Mouse (Mus musculus): ENCODE measurements around the gene Dmp1. TPM values are rescaled to one million over a fixed set of nuclear protein-coding genes. Genes with fewer than 3 reads are reported as not detected.

Gene Dmp1
- polyA plus RNA-seq, 1 experiment from 2014 or later, result 0.77 TPM

GRCm38 (mm10) chr5:104239674-104240378 lies 37.4 kb downstream of the Dmp1 start:
- Histone ChIP-seq H3K9me3 (ENCODE audit: control insufficient read depth, low read length) (no peaks in the 10 kb centered on the region), H3K27ac (ENCODE audit: low read depth, low read length) (no peak overlapping the region), H3K36me3 (ENCODE audit: control insufficient read depth, insufficient read depth, low read length) (no peaks in the 10 kb centered on the region), H3K4me1 (ENCODE audit: control insufficient read depth, insufficient read depth, low read length) (no peaks in the 10 kb centered on the region), H3K4me2 (ENCODE audit: low read depth) (no peak overlapping the region), H3K4me3 (ENCODE audit: low read depth, low read length) (no peak overlapping the region), H3K27me3 (ENCODE audit: control insufficient read depth, insufficient read depth, low read length) (no peaks in the 10 kb centered on the region), H3K9ac (ENCODE audit: low read length) (no peak overlapping the region)
- ATAC-seq (ENCODE audit: insufficient read depth, low FRiP score, low TSS enrichment), result no peak
- 88% methylated on average over 9 of the region's 9 CpGs for WGBS
- DNase-seq (ENCODE audit: low spot score), result no peak

- ATAC-seq (ENCODE audit: insufficient read depth, low FRiP score, low TSS enrichment) (no peak), DNase-seq (ENCODE audit: low spot score) (no peak)
- Histone ChIP-seq H3K4me2 (ENCODE audit: low read depth) (no peak overlapping the region), H3K27ac (ENCODE audit: low read depth, low read length) (no peak overlapping the region), H3K9me3 (ENCODE audit: control insufficient read depth, low read length) (no peaks in the 10 kb centered on the region), H3K4me3 (ENCODE audit: low read depth, low read length) (no peak overlapping the region), H3K27me3 (ENCODE audit: control insufficient read depth, insufficient read depth, low read length) (no peaks in the 10 kb centered on the region), H3K9ac (ENCODE audit: low read length) (no peak overlapping the region), H3K36me3 (ENCODE audit: control insufficient read depth, insufficient read depth, low read length) (no peaks in the 10 kb centered on the region), H3K4me1 (ENCODE audit: control insufficient read depth, insufficient read depth, low read length) (no peaks in the 10 kb centered on the region)
- 49% methylated on average over 2 of the region's 2 CpGs for WGBS
Measured at GRCm38 (mm10) chr5:104244261-104244660, 41.8 kb downstream of the Dmp1 start.

- Histone ChIP-seq H3K9ac (ENCODE audit: low read length) (no peak overlapping the region), H3K4me2 (ENCODE audit: low read depth) (no peak overlapping the region), H3K4me1 (ENCODE audit: control insufficient read depth, insufficient read depth, low read length) (no peaks in the 10 kb centered on the region), H3K36me3 (ENCODE audit: control insufficient read depth, insufficient read depth, low read length) (no peaks in the 10 kb centered on the region), H3K4me3 (ENCODE audit: low read depth, low read length) (no peak overlapping the region), H3K27ac (ENCODE audit: low read depth, low read length) (no peak overlapping the region), H3K27me3 (ENCODE audit: control insufficient read depth, insufficient read depth, low read length) (no peaks in the 10 kb centered on the region), H3K9me3 (ENCODE audit: control insufficient read depth, low read length) (no peaks in the 10 kb centered on the region)
- DNase-seq (ENCODE audit: low spot score) (no peak), ATAC-seq (ENCODE audit: insufficient read depth, low FRiP score, low TSS enrichment) (no peak)
- 82% methylated on average over 5 of the region's 5 CpGs for WGBS
Measured at GRCm38 (mm10) chr5:104251811-104252210, 49.4 kb downstream of the Dmp1 start.

GRCm38 (mm10) chr5:104256585-104256984 lies 54.2 kb downstream of the Dmp1 start:
- 56% methylated on average over 3 of the region's 3 CpGs for WGBS
- Histone ChIP-seq H3K36me3 (ENCODE audit: control insufficient read depth, insufficient read depth, low read length) (no peaks in the 10 kb centered on the region), H3K27ac (ENCODE audit: low read depth, low read length) (no peak overlapping the region), H3K4me2 (ENCODE audit: low read depth) (no peak overlapping the region), H3K9ac (ENCODE audit: low read length) (no peak overlapping the region), H3K4me3 (ENCODE audit: low read depth, low read length) (no peak overlapping the region), H3K27me3 (ENCODE audit: control insufficient read depth, insufficient read depth, low read length) (no peaks in the 10 kb centered on the region), H3K9me3 (ENCODE audit: control insufficient read depth, low read length) (no peaks in the 10 kb centered on the region), H3K4me1 (ENCODE audit: control insufficient read depth, insufficient read depth, low read length) (no peaks in the 10 kb centered on the region)
- ATAC-seq (ENCODE audit: insufficient read depth, low FRiP score, low TSS enrichment), result no peak
- no peak for DNase-seq (ENCODE audit: low spot score)

GRCm38 (mm10) chr5:104261908-104262461 lies 59.6 kb downstream of the Dmp1 start:
- no peaks in the 10 kb centered on the region for H3K9me3 ChIP-seq (ENCODE audit: control insufficient read depth, low read length)
- H3K4me2 ChIP-seq (ENCODE audit: low read depth), result no peak overlapping the region
- ATAC-seq (ENCODE audit: insufficient read depth, low FRiP score, low TSS enrichment) (no peak), DNase-seq (ENCODE audit: low spot score) (no peak)
- H3K4me3 ChIP-seq (ENCODE audit: low read depth, low read length), result no peak overlapping the region
- H3K9ac ChIP-seq (ENCODE audit: low read length), result no peak overlapping the region
- H3K27me3 ChIP-seq (ENCODE audit: control insufficient read depth, insufficient read depth, low read length), result no peaks in the 10 kb centered on the region
- H3K27ac ChIP-seq (ENCODE audit: low read depth, low read length), result no peak overlapping the region
- 80% methylated on average over 4 of the region's 4 CpGs for WGBS
- no peaks in the 10 kb centered on the region for H3K4me1 ChIP-seq (ENCODE audit: control insufficient read depth, insufficient read depth, low read length)
- H3K36me3 ChIP-seq (ENCODE audit: control insufficient read depth, insufficient read depth, low read length), result no peaks in the 10 kb centered on the region

- Histone ChIP-seq H3K4me3 (ENCODE audit: low read depth, low read length) (no peak overlapping the region), H3K4me2 (ENCODE audit: low read depth) (no peak overlapping the region), H3K36me3 (ENCODE audit: control insufficient read depth, insufficient read depth, low read length) (no peaks in the 10 kb centered on the region), H3K27me3 (ENCODE audit: control insufficient read depth, insufficient read depth, low read length) (no peaks in the 10 kb centered on the region), H3K9ac (ENCODE audit: low read length) (no peak overlapping the region), H3K9me3 (ENCODE audit: control insufficient read depth, low read length) (no peaks in the 10 kb centered on the region), H3K4me1 (ENCODE audit: control insufficient read depth, insufficient read depth, low read length) (no peaks in the 10 kb centered on the region), H3K27ac (ENCODE audit: low read depth, low read length) (no peak overlapping the region)
- ATAC-seq (ENCODE audit: insufficient read depth, low FRiP score, low TSS enrichment) (no peak), DNase-seq (ENCODE audit: low spot score) (no peak)
- WGBS, result 84% methylated on average over 13 of the region's 13 CpGs
Measured at GRCm38 (mm10) chr5:104263014-104263776, 60.8 kb downstream of the Dmp1 start.

Other genes starting within 250 kb of the Dmp1 start
- gene Hsd17b13, start 225.2 kb upstream of the Dmp1 start, polyA plus RNA-seq (2014; fragmentation: Nextera tagmentation; extraction: Ambion mirVana), result not detected in 2 replicates
- gene Hsd17b11, start 180.7 kb upstream of the Dmp1 start, polyA plus RNA-seq (2014; fragmentation: Nextera tagmentation; extraction: Ambion mirVana), result 0.99 and 1.5 TPM in 2 replicates
- gene Nudt9, start 156.3 kb upstream of the Dmp1 start, polyA plus RNA-seq (2014; fragmentation: Nextera tagmentation; extraction: Ambion mirVana), result 76.3 and 78.2 TPM in 2 replicates
- gene Gm17660, start 125.0 kb upstream of the Dmp1 start, polyA plus RNA-seq (2014; fragmentation: Nextera tagmentation; extraction: Ambion mirVana), result not detected in 2 replicates
- gene Sparcl1, start 88.9 kb upstream of the Dmp1 start, polyA plus RNA-seq (2014; fragmentation: Nextera tagmentation; extraction: Ambion mirVana), result 68.9 and 73.1 TPM in 2 replicates
- gene Dspp, start 31.9 kb upstream of the Dmp1 start, polyA plus RNA-seq (2014; fragmentation: Nextera tagmentation; extraction: Ambion mirVana), result not detected in 2 replicates
- gene Ibsp, start 96.6 kb downstream of the Dmp1 start, polyA plus RNA-seq (2014; fragmentation: Nextera tagmentation; extraction: Ambion mirVana), result not detected in 2 replicates
- gene Mepe, start 122.7 kb downstream of the Dmp1 start, polyA plus RNA-seq (2014; fragmentation: Nextera tagmentation; extraction: Ambion mirVana), result not detected in 2 replicates
- 5.3 and 6.0 TPM in 2 replicates for gene Spp1, start 232.5 kb downstream of the Dmp1 start, polyA plus RNA-seq (2014; fragmentation: Nextera tagmentation; extraction: Ambion mirVana)